Mouse (Mus musculus) neural tube, embryonic 15.5 days (tissue): ENCODE data around the gene D330020A13Rik. TPM values are rescaled to one million over a fixed set of nuclear protein-coding genes. Genes with fewer than 3 reads are reported as not detected.

Source experiments
- ATAC-seq: fragments of 200-750 bp; cut with Nextera tagmentation; 2 replicates; pipeline ENCODE4 v1.8.0; 2017; ENCODE audit warnings: mild to moderate bottlenecking, moderate TSS enrichment, moderate library complexity; ENCODE audit not compliant: low FRiP score
- H3K27ac ChIP-seq: fragments of 300-500 bp; sonication (generic); replicated peaks from 2 replicates; pipeline ENCODE4 v1.5.1; 2015; ENCODE audit warnings: mild to moderate bottlenecking, inconsistent platforms
- H3K27me3 ChIP-seq: fragments of 300-500 bp; sonication (generic); replicated peaks from 2 replicates; pipeline ENCODE4 v1.6.1; 2015; ENCODE audit warnings: inconsistent platforms
- H3K36me3 ChIP-seq: fragments of 300-500 bp; sonication (generic); 2 replicates; pipeline ENCODE4 v1.6.1; 2015; ENCODE audit warnings: inconsistent platforms
- H3K4me1 ChIP-seq: fragments of 300-500 bp; sonication (generic); 2 replicates; pipeline ENCODE4 v1.6.1; 2015; ENCODE audit warnings: inconsistent platforms
- H3K4me2 ChIP-seq: fragments of 300-500 bp; sonication (generic); 2 replicates; pipeline ENCODE4 v1.6.1; 2015; ENCODE audit warnings: inconsistent platforms, mild to moderate bottlenecking, moderate library complexity
- H3K4me3 ChIP-seq: fragments of 300-500 bp; sonication (generic); replicated peaks from 2 replicates; pipeline ENCODE4 v1.5.1; 2015; ENCODE audit warnings: mild to moderate bottlenecking, inconsistent platforms
- H3K9ac ChIP-seq: fragments of 300-500 bp; sonication (generic); replicated peaks from 2 replicates; pipeline ENCODE4 v1.6.1; 2015; ENCODE audit warnings: mild to moderate bottlenecking, inconsistent platforms
- H3K9me3 ChIP-seq: fragments of 300-500 bp; sonication (generic); replicated peaks from 2 replicates; pipeline ENCODE4 v1.6.1; 2016; ENCODE audit warnings: inconsistent platforms
- WGBS: fragments of 180-500 bp; shearing (Covaris S2); methylation state at CpG from one replicate; pipeline ENCODE4 v1.1.7; 2015; ENCODE audit warnings: mixed read lengths; 5-methylcytosine and 5-hydroxymethylcytosine counted together
- polyA plus RNA-seq: library from polyadenylated mRNA; unstranded; fragments of >200 nt; fragmentation: Nextera tagmentation; extraction: Ambion mirVana; gene quantifications from 2 replicates; pipeline ENCODE4 v1.2.1, GENCODE M21; 2015

D330020A13Rik gene
- polyA plus RNA-seq: 0.45 TPM in 1 of 2 replicates, not detected in the other

DNA sequence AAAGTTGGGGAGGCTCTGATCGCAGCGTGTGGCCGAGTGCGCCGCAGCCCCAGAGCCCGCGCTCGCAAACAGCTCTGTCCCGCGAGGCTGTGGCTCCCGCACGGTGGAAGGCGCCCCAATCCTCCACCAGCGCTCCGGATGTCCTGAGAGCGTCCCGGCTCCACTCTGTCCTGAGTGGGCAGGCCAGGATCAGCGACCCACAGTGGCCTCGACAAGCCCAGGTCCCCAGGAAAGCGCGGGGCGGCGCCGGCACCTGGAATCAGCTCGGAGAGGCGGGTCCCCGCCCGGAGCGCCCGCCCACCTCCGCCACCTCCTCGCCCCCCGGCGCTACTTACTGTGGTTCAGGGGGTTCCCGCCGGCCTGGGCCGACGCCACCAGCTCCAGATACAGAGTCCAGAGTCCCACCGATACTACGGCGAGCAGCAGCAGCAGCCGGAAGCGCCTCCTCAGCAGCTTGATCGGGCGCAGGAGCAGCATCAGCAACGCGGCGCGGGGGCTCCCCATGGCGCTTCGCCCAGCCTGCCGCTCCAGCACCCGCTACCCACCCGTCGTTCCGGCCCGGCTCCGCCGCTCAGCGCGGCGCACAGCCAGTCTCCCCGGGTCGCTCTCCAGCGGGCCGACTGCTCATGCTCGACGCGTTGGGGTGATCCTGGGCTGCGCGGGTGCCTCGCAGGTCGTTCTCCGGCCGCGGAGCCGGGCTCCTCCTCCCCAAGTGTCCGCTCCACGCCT is at the start of gene D330020A13Rik, which contains the start of gene B4galnt3:
TSS of gene D330020A13Rik (plus strand) at position 309 of the 729 bp plus-strand sequence.
TSS of gene B4galnt3 (minus strand) at position 504 of the 729 bp plus-strand sequence.
- H3K9me3 ChIP-seq: no peaks in the 10 kb centered on the region
- H3K4me1 ChIP-seq: peaks cover 13% of the 10 kb centered on the region
- H3K36me3 ChIP-seq: no peaks in the 10 kb centered on the region
- H3K27ac ChIP-seq: no peak within 1 kb of the TSS
- ATAC-seq: peak; percentile 77
- H3K27me3 ChIP-seq: peaks cover 27% of the 10 kb centered on the region
- H3K4me3 ChIP-seq: peak within 1 kb of the TSS; percentile 70
- under 1% methylated on average over 77 of the region's 79 CpGs for WGBS
- H3K9ac ChIP-seq: peak within 1 kb of the TSS; percentile 59
- peak within 1 kb of the TSS; percentile 99 for H3K4me2 ChIP-seq

DNA sequence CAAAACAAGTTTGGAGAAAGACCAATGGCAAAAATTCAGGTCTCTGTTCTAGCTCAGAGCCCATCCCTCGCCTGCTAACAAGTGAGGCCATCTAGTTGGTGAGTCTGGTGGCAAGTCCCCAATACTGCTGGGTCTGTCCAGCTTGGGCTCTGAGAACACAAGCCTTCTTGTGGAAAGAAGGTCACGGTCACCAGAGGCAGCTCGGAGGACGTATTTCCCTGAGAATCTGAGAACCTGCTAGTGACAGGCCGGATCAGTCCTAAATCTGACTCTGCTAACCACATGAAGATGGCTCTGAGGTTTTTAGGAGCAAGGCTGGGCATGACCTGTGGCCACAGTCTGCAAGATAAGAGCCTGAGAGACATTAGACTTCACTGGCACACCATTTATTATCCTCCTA is 47.5 kb upstream of the D330020A13Rik start:
- ATAC-seq: no peak
- no peak overlapping the region for H3K27ac ChIP-seq
- no peaks in the 10 kb centered on the region for H3K36me3 ChIP-seq
- no peaks in the 10 kb centered on the region for H3K27me3 ChIP-seq
- no peaks in the 10 kb centered on the region for H3K9me3 ChIP-seq
- H3K4me2 ChIP-seq: no peak overlapping the region
- H3K9ac ChIP-seq: no peak overlapping the region
- WGBS: 87% methylated on average over 5 of the region's 5 CpGs
- no peaks in the 10 kb centered on the region for H3K4me1 ChIP-seq
- no peak overlapping the region for H3K4me3 ChIP-seq

DNA sequence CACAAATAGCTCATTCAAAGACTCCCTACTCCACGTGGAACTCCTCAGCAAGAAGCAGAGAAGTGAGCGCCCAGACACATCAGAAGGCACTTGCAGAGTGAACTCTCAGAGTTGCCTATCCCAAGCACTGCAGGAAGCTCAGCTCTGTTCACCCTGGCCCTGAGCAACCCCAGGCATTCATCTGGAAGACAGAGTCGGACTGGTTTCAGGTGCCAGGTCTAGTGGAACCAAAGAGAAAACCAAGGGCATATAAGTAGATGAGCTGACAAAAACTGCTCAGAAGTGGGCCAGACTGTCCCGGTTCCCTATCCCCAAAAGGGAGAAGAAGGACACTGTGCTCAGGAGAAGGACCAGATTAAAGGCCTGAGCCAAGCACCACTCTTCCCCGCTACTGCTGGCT is 44.3 kb upstream of the D330020A13Rik start:
- Histone ChIP-seq H3K4me3 (no peak overlapping the region), H3K9ac (no peak overlapping the region), H3K36me3 (no peaks in the 10 kb centered on the region), H3K4me1 (no peaks in the 10 kb centered on the region), H3K27ac (no peak overlapping the region), H3K9me3 (no peaks in the 10 kb centered on the region), H3K27me3 (no peaks in the 10 kb centered on the region), H3K4me2 (no peak overlapping the region)
- 76% methylated on average over 5 of the region's 5 CpGs for WGBS
- no peak for ATAC-seq

DNA sequence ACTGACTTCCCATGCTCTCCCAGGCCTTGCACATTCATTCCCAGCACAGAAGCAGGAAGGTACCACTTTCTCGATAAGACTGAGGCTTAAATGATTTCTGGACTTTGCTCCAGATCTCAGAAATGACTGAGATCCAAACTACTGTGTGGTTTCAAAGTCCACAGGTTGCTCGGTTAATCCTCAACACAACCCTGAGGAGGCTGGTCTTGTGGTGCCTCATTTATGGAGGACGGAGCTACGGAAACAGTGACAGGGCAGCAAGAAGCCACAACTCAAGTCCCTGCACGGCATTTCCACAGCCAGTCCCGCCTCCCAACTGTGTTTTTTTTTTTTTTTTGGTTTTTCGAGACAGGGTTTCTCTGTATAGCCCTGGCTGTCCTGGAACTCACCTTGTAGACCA is 43.2 kb upstream of the D330020A13Rik start:
- 83% methylated on average over 7 of the region's 7 CpGs for WGBS

DNA sequence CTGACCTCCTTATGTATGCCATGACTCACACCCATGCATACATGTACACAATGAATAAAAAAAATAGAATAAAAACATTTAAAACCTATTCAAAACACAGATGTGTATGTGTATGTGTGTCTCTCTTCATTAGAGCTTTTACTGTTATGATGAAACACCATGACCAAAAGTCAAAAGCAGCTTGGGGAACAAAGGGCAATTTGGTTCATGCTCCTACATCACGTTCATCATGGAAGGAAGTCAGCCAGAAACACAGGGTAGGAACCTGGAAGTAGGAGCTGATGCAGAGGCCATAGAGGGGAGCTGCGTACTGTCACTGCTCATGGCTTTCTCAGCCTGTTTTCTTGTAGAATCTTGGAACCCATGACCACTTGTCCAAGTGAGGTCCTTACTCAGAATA is 41.4 kb upstream of the D330020A13Rik start:
- ATAC-seq: no peak
- H3K4me2 ChIP-seq: no peak overlapping the region
- H3K9me3 ChIP-seq: no peaks in the 10 kb centered on the region
- no peaks in the 10 kb centered on the region for H3K27me3 ChIP-seq
- WGBS: 79% methylated on average over 2 of the region's 2 CpGs
- no peak overlapping the region for H3K27ac ChIP-seq
- no peaks in the 10 kb centered on the region for H3K36me3 ChIP-seq
- no peak overlapping the region for H3K9ac ChIP-seq
- H3K4me3 ChIP-seq: no peak overlapping the region
- H3K4me1 ChIP-seq: no peaks in the 10 kb centered on the region

More for the DNA sequence above, 43.2 kb upstream of the D330020A13Rik start:
- H3K4me1 ChIP-seq: no peaks in the 10 kb centered on the region
- no peak overlapping the region for H3K4me2 ChIP-seq
- H3K9ac ChIP-seq: no peak overlapping the region
- no peak for ATAC-seq
- H3K27me3 ChIP-seq: no peaks in the 10 kb centered on the region
- no peak overlapping the region for H3K4me3 ChIP-seq
- no peaks in the 10 kb centered on the region for H3K36me3 ChIP-seq
- H3K27ac ChIP-seq: no peak overlapping the region
- H3K9me3 ChIP-seq: no peaks in the 10 kb centered on the region

DNA sequence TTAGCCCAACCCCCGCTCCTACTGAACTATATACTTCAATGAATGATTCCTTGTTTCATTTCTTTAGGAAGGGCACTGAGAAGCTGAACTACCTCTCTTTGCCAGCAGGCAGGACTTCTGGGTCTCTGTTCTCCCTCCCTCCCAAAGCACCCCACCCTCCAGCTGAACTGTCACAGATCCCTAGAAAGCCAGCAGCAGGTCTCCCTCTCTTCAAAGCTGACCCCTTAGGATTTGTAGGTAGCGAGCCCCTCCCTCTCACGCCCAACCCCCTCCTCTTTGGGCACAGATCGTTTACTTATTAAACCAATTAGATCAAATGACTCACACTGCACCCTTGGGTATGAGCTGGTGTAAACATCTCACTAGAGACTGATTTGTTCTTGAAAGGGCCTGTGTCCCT is 39.5 kb upstream of the D330020A13Rik start:
- Histone ChIP-seq H3K9ac (no peak overlapping the region), H3K36me3 (no peaks in the 10 kb centered on the region), H3K4me1 (no peaks in the 10 kb centered on the region), H3K9me3 (no peaks in the 10 kb centered on the region), H3K27me3 (no peaks in the 10 kb centered on the region), H3K27ac (no peak overlapping the region), H3K4me3 (no peak overlapping the region), H3K4me2 (no peak overlapping the region)
- WGBS: 48% methylated on average over 4 of the region's 4 CpGs
- no peak for ATAC-seq

DNA sequence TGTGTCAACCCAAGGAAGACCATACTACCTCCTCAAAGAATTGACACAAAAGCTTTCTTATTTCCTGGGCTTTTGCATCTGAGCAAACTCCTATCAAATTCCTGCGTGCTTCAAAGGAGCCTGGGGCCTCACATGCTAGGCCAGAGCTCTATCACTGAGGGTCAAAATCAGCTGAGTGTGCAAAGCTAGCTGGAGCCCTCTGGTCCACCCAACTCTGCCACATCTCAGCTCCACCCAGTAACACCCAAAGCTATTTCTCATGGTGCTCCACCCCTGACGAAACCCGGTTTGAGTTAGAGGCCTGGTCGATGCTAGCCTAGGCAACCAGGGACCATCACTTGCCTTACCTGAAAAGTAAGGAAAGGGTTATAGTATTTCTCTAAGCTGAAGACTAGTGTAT is 39.0 kb upstream of the D330020A13Rik start:
- WGBS: 75% methylated on average over 4 of the region's 4 CpGs
- H3K4me1 ChIP-seq: no peaks in the 10 kb centered on the region
- H3K27ac ChIP-seq: no peak overlapping the region
- no peak overlapping the region for H3K9ac ChIP-seq
- no peaks in the 10 kb centered on the region for H3K9me3 ChIP-seq
- no peaks in the 10 kb centered on the region for H3K27me3 ChIP-seq
- no peak for ATAC-seq
- no peak overlapping the region for H3K4me3 ChIP-seq
- H3K4me2 ChIP-seq: no peak overlapping the region
- H3K36me3 ChIP-seq: no peaks in the 10 kb centered on the region

DNA sequence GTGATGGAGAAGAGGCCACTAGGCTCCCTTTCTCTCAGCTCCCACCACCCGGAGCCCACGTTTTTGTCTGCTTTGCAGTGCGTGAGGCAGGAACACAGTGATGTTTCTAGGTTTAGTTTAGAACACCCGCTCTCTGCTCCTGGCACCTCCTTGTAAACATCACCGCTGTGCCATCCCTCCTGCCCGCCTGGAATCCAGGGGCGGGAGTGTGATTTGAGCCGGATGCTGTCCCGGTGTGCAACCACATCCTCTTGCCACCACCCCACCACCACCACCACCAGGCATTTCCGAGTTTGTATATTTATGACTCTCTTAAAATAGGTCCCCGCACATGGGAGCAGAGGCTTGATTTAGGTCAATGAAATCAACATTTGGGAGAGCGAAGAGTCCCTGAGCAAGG is 38.5 kb upstream of the D330020A13Rik start:
- Histone ChIP-seq H3K27ac (no peak overlapping the region), H3K36me3 (no peaks in the 10 kb centered on the region), H3K9me3 (no peaks in the 10 kb centered on the region), H3K4me2 (no peak overlapping the region), H3K9ac (no peak overlapping the region), H3K27me3 (no peaks in the 10 kb centered on the region), H3K4me3 (no peak overlapping the region), H3K4me1 (no peaks in the 10 kb centered on the region)
- 84% methylated on average over 12 of the region's 12 CpGs for WGBS
- ATAC-seq: no peak

DNA sequence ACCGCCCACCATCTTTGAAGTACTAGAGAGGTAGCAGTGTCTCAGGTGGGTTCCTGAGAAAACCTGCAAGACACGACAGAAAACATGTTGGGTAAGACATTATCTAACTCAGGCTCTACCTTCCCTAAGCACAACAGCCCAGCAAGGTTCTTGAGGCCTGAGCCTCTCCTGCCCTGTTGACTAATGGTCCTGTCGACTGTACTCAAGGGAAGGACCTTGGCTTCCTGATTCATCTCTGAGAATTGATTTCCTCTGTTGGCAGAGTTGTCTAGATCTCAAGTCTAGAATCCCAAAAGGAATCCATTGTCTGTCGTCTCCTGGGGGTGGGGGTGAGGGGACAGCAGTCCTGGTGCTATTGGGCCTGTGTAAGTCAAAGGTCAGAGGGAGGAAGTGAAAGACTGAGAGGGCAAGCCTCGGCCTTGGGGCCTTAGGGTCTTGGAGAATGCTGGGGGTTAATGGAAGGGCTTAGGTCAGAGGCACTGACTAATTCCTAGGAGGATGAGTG is 37.7 kb upstream of the D330020A13Rik start:
- Histone ChIP-seq H3K27me3 (no peaks in the 10 kb centered on the region), H3K27ac (no peak overlapping the region), H3K9ac (no peak overlapping the region), H3K4me1 (no peaks in the 10 kb centered on the region), H3K4me2 (no peak overlapping the region), H3K36me3 (no peaks in the 10 kb centered on the region), H3K4me3 (no peak overlapping the region), H3K9me3 (no peaks in the 10 kb centered on the region)
- 74% methylated on average over 5 of the region's 5 CpGs for WGBS
- ATAC-seq: no peak

DNA sequence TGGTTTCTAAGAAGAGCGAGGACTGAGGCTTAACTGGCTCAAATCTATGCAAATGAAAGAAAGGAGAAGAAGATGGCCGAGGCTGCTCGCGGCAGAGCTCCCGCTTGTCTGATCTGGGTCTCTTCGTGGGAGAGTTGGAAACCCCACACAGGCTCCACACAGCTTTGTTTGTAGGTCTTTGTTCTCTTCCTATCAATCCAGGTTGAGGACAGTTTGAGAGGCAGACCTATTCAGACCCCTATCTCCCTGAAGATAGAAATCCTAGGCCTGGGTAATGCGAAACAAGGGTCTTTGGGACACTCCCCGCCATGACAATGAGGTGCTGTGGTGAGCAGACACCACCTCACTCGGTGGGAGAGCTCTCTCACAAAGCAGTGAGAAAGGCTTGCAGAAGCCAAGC is 34.7 kb upstream of the D330020A13Rik start:
- Histone ChIP-seq H3K4me1 (no peaks in the 10 kb centered on the region), H3K9ac (no peak overlapping the region), H3K4me3 (no peak overlapping the region), H3K9me3 (no peaks in the 10 kb centered on the region), H3K27ac (no peak overlapping the region), H3K27me3 (no peaks in the 10 kb centered on the region), H3K36me3 (no peaks in the 10 kb centered on the region), H3K4me2 (no peak overlapping the region)
- 20% methylated on average over 9 of the region's 9 CpGs for WGBS
- no peak for ATAC-seq

DNA sequence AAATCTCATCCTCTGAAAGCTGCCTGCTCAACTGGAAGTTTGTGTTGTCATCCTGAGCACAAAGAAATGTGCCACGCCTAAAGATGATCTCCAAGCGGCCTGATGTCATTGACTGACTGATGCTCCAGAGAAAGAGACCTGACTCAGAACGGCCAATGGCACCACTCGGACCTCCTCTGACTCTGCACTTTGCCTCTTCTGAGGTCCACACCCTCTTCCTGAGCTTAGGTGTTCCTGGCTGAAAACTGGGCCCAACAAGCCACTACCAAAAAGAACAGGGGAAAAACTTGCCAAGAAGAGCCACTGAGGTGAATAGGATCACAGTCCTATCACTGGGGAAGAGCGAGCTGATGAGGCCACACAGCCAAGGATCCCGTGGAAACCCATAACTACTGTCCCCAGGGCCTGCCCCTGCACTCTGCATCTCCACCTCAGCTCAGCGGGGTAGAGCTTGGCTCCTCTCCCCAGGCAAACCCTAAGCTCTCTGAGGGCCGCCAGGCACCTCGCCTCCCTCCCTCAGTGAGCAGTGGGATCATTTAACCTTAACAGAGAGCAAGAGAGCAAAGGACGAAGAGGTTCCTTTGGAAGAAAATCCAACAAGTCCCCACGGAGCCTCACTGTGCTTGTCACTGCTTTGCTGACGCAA is 31.2 kb upstream of the D330020A13Rik start:
- H3K4me1 ChIP-seq: no peaks in the 10 kb centered on the region
- H3K4me3 ChIP-seq: no peak overlapping the region
- H3K27me3 ChIP-seq: no peaks in the 10 kb centered on the region
- H3K36me3 ChIP-seq: no peaks in the 10 kb centered on the region
- H3K4me2 ChIP-seq: no peak overlapping the region
- no peaks in the 10 kb centered on the region for H3K9me3 ChIP-seq
- H3K9ac ChIP-seq: no peak overlapping the region
- no peak for ATAC-seq
- no peak overlapping the region for H3K27ac ChIP-seq
- 67% methylated on average over 12 of the region's 12 CpGs for WGBS

DNA sequence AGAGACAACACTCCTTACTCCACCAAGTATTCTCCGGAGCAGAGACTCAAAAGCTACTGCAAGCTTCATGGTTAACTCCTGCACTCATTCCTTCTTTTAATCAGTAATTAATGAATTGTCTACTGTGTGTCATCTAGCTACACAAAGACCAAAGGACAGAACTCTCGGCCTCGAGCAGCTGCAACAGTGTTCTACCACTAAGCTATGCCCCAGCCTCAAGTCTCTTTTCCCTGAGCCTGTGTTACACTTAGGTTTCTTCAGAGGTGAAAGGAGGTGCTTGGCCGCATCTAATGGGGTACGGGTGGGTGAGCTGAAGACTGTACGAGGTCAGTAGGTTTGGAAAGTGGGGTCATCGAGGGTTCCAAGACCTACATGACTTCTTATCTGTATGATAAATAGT is 30.6 kb upstream of the D330020A13Rik start:
- Histone ChIP-seq H3K9me3 (no peaks in the 10 kb centered on the region), H3K4me2 (no peak overlapping the region), H3K9ac (no peak overlapping the region), H3K4me3 (no peak overlapping the region), H3K27me3 (no peaks in the 10 kb centered on the region), H3K4me1 (no peaks in the 10 kb centered on the region), H3K36me3 (no peaks in the 10 kb centered on the region), H3K27ac (no peak overlapping the region)
- 85% methylated on average over 7 of the region's 7 CpGs for WGBS
- ATAC-seq: no peak
